Mouse (Mus musculus) kidney, adult 2 months (tissue): Measurements from ENCODE around the gene Dhcr24.

Experiments used
- CTCF ChIP-seq: fragments of 200-500 bp; conservative IDR thresholded peaks from 2 replicates; pipeline ENCODE4 v1.5.1; 2011; ENCODE audit warnings: low read depth, mild to moderate bottlenecking, control low read depth, low read length, moderate library complexity, mixed read lengths; ENCODE audit not compliant: insufficient read depth, insufficient read length
- POLR2A ChIP-seq: fragments of 200-500 bp; IDR thresholded peaks from one replicate; pipeline ENCODE4 v1.6.1; 2011; ENCODE audit warnings: low read depth, low read length, control low read depth

- TF ChIP-seq CTCF (no peak), POLR2A (no peak)
These were observed 38.3 kb upstream of the Dhcr24 start for GRCm38 (mm10) chr4:106522547-106522946.
